Mouse (Mus musculus) central nervous system, embryonic 18 days (tissue): ENCODE data around the gene Magoh. TPM values are rescaled to one million over a fixed set of nuclear protein-coding genes. Genes with fewer than 3 reads are reported as not detected.

Experiments
- polyA plus RNA-seq: library from polyadenylated mRNA; depleted of rRNA; stranded (reverse); fragments of >200 nt; gene quantifications from 2 replicates; pipeline ENCODE4 v1.2.3, GENCODE M21; 2012; rRNA removed

Gene Magoh
- polyA plus RNA-seq, result 117 and 131 TPM in 2 replicates

DNA sequence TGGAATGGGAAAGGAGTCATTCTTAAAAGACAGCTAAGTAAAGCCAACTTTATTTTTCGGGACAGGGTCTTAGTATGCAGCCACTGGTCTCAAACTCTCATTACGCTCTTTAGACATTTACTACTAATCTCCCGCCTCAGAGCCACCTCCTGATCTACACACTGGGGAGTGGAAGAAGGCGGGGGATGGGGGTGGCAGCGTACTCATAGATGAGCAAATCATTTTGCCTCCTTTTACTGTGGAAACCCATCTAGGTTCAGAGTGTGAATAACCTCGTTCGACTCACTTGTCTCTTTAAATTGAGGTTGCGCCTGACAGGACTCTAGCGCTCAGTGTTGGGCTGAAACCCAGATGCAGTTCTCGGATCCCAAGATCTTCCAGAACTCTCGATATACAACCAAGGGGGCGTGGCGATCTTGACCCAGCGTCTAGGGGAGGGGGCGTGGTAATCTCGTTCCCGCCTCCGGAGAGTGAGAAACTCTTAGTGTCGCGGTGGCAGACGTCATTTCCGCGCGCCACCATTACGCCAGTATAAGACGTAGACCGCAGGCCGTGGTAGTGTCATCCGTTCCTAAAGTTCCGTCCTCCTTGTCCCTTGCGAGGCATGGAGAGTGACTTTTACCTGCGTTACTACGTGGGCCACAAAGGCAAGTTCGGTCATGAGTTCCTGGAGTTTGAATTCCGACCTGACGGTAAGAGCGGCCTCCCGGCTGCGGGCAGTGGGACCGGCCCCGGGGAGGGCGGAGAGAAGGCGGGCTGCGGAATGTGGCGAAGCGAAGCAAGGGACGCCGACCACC is at the start of gene Magoh:
Gene Magoh (plus strand): TSS at position 502 of the 797 bp plus-strand sequence.

DNA sequence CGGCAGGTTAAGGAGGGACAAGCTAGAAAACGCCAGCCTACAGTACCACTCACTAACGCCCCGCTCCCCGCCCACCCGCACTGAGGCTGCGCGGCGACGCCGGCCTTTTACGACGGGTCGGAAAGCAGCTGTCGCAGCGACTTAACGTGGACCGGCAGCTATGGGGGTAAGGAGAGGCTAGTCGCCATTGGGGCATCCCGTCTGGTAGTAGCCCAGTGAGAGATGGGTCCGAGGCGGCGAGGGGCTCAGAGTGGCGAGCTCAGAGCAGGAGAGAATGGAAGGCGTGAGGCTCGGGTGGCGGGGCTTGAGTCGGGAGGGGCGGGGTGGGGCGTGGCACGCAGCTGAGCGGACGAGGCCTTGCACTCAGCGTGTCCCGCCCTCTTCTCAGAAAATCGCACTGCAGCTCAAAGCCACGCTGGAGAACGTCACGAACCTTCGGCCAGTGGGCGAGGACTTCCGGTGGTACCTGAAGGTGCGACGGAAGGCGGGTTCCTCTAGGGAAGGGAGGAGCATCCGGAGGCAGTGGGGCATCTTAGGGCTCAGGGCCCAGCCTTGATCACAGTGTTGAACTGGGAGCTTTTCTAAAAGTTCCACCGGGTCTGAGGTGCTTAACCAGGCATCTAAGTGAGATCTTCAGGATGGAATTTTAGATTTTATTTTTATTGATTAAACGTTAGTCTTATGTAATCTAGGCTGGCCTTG is 10.3 kb downstream of the Magoh start, which contains the start of gene 0610037L13Rik:
Gene 0610037L13Rik (plus strand): TSS at position 83 of the 702 bp plus-strand sequence.

DNA sequence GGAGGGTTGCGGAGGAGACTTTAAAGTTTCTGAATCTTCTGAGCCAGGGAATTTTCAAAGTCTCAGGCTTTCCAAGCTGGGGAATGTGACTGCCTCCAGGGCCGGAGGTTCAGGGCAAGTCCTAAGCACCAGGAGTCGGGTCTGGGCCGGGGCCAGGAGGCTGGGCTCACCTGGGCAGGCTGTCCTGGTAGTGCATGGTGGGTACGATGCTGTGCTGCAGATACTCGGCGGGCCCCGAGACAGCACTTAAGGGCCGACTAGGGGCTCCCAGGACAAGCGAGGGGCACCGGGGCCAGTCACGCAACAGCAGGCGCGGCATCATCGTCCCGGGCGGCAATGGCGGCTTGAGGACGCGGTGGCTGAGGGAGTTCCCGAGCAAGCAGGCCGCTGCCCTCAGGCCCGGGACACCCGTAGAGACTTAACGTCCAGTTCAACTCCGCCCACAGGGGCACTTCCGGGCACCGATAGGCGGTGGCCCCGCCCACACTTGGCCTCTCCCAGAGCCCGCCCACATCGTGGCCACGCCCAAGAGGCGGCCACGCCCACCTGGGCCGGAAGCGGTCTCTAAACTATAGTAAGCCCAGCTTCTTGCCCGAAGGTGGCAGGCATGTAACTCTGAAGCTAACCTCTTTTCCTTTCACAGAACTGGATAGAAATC is 43.7 kb downstream of the Magoh start, which contains the start of gene Cpt2:
Gene Cpt2 (minus strand): TSS at position 466 of the 658 bp plus-strand sequence.

Other genes with a start within 250 kb of the Magoh start
- gene Dmrtb1, start 195.5 kb upstream of the Magoh start, polyA plus RNA-seq, result 18.4 and 21.7 TPM in 2 replicates
- 117 and 125 TPM in 2 replicates for gene Lrp8, start 77.5 kb upstream of the Magoh start, polyA plus RNA-seq
- gene 0610037L13Rik, start 10.1 kb downstream of the Magoh start, polyA plus RNA-seq, result 130 and 144 TPM in 2 replicates
- 8.1 and 9.7 TPM in 2 replicates for gene Cpt2, start 43.9 kb downstream of the Magoh start, polyA plus RNA-seq
- 0.03 and 0.05 TPM in 2 replicates for gene Slc1a7, start 88.6 kb downstream of the Magoh start, polyA plus RNA-seq
- gene Podn, start 216.7 kb downstream of the Magoh start, polyA plus RNA-seq, result 5.7 and 6.2 TPM in 2 replicates